Mouse (Mus musculus): ENCODE results near the gene Nrbf2. TPM values are rescaled to one million over a fixed set of nuclear protein-coding genes. Genes with fewer than 3 reads are reported as not detected.

Gene Nrbf2
- polyA plus RNA-seq, 1 experiment from 2014 or later, result 24.2 TPM

- Histone ChIP-seq H3K4me2 (no peak overlapping the region), H3K36me3 (peaks cover 88% of the 10 kb centered on the region), H3K4me1 (peaks cover 6% of the 10 kb centered on the region; the same call in 1 of the 2 replicates), H3K4me3 (no peak overlapping the region), H3K27ac (no peak overlapping the region), H3K27me3 (replicated peaks) (no peaks in the 10 kb centered on the region), H3K9ac (no peak overlapping the region), H3K9me3 (replicated peaks) (no peaks in the 10 kb centered on the region)
- no peak for ATAC-seq
- WGBS (ENCODE audit: insufficient replicate concordance), result 81% methylated on average over 4 of the region's 4 CpGs
Measured at GRCm38 (mm10) chr10:67247145-67247544, 38.0 kb downstream of the Nrbf2 start.

- H3K27ac ChIP-seq, result no peak overlapping the region
- H3K9ac ChIP-seq, result no peak overlapping the region
- WGBS (ENCODE audit: insufficient replicate concordance), result 76% methylated on average over 6 of the region's 6 CpGs
- H3K27me3 ChIP-seq (replicated peaks), result no peaks in the 10 kb centered on the region
- no peak overlapping the region for H3K4me2 ChIP-seq
- no peaks in the 10 kb centered on the region for H3K9me3 ChIP-seq (replicated peaks)
- H3K36me3 ChIP-seq, result peaks cover 77% of the 10 kb centered on the region
- no peaks in the 10 kb centered on the region for H3K4me1 ChIP-seq
- no peak for ATAC-seq
- H3K4me3 ChIP-seq, result no peak overlapping the region
Measured at GRCm38 (mm10) chr10:67230439-67230838, 54.7 kb downstream of the Nrbf2 start.

- H3K4me2 ChIP-seq, result no peak overlapping the region
- H3K36me3 ChIP-seq, result peaks cover 73% of the 10 kb centered on the region
- 83% methylated on average over 14 of the region's 14 CpGs for WGBS (ENCODE audit: insufficient replicate concordance)
- no peaks in the 10 kb centered on the region for H3K9me3 ChIP-seq (replicated peaks)
- H3K4me3 ChIP-seq, result no peak overlapping the region
- no peak overlapping the region for H3K27ac ChIP-seq
- no peak overlapping the region for H3K9ac ChIP-seq
- H3K4me1 ChIP-seq, result no peaks in the 10 kb centered on the region
- no peaks in the 10 kb centered on the region for H3K27me3 ChIP-seq (replicated peaks)
- ATAC-seq, result no peak
Measured at GRCm38 (mm10) chr10:67226543-67226942, 58.6 kb downstream of the Nrbf2 start.

- Histone ChIP-seq H3K36me3 (peaks cover 74% of the 10 kb centered on the region), H3K4me1 (no peaks in the 10 kb centered on the region), H3K4me2 (no peak overlapping the region), H3K27me3 (replicated peaks) (no peaks in the 10 kb centered on the region), H3K4me3 (no peak overlapping the region), H3K27ac (no peak overlapping the region), H3K9me3 (replicated peaks) (no peaks in the 10 kb centered on the region), H3K9ac (no peak overlapping the region)
- no peak for ATAC-seq
- WGBS (ENCODE audit: insufficient replicate concordance), result 58% methylated on average over 7 of the region's 7 CpGs
Measured at GRCm38 (mm10) chr10:67226109-67226508, 59.0 kb downstream of the Nrbf2 start.

- WGBS (ENCODE audit: insufficient replicate concordance), result 83% methylated on average over 6 of the region's 6 CpGs
- Histone ChIP-seq H3K36me3 (peaks cover 72% of the 10 kb centered on the region), H3K27me3 (replicated peaks) (no peaks in the 10 kb centered on the region), H3K4me3 (no peak overlapping the region), H3K4me1 (no peaks in the 10 kb centered on the region), H3K4me2 (no peak overlapping the region), H3K27ac (no peak overlapping the region), H3K9ac (no peak overlapping the region), H3K9me3 (replicated peaks) (no peaks in the 10 kb centered on the region)
- ATAC-seq, result no peak
Measured at GRCm38 (mm10) chr10:67225528-67225927, 59.6 kb downstream of the Nrbf2 start.

- Histone ChIP-seq H3K36me3 (peaks cover 77% of the 10 kb centered on the region), H3K4me3 (no peak overlapping the region), H3K4me1 (no peaks in the 10 kb centered on the region), H3K9me3 (replicated peaks) (no peaks in the 10 kb centered on the region), H3K27ac (no peak overlapping the region), H3K4me2 (no peak overlapping the region), H3K9ac (no peak overlapping the region), H3K27me3 (replicated peaks) (no peaks in the 10 kb centered on the region)
- 63% methylated on average over 3 of the region's 4 CpGs for WGBS (ENCODE audit: insufficient replicate concordance)
- no peak for ATAC-seq
Measured at GRCm38 (mm10) chr10:67223942-67224341, 61.2 kb downstream of the Nrbf2 start.

- 47% methylated on average over 5 of the region's 5 CpGs for WGBS (ENCODE audit: insufficient replicate concordance)
- Histone ChIP-seq H3K4me1 (no peaks in the 10 kb centered on the region), H3K27me3 (replicated peaks) (no peaks in the 10 kb centered on the region), H3K9me3 (replicated peaks) (no peaks in the 10 kb centered on the region), H3K27ac (no peak overlapping the region), H3K36me3 (peaks cover 78% of the 10 kb centered on the region), H3K4me2 (no peak overlapping the region), H3K4me3 (no peak overlapping the region), H3K9ac (no peak overlapping the region)
- ATAC-seq, result no peak
Measured at GRCm38 (mm10) chr10:67221284-67221683, 63.8 kb downstream of the Nrbf2 start.

GRCm38 (mm10) chr10:67220251-67220650 lies 64.9 kb downstream of the Nrbf2 start:
- Histone ChIP-seq H3K4me2 (no peak overlapping the region), H3K36me3 (peaks cover 67% of the 10 kb centered on the region), H3K9ac (no peak overlapping the region), H3K4me3 (no peak overlapping the region), H3K9me3 (replicated peaks) (no peaks in the 10 kb centered on the region), H3K4me1 (no peaks in the 10 kb centered on the region), H3K27me3 (replicated peaks) (no peaks in the 10 kb centered on the region), H3K27ac (no peak overlapping the region)
- 84% methylated on average over 4 of the region's 4 CpGs for WGBS (ENCODE audit: insufficient replicate concordance)
- no peak for ATAC-seq

- 79% methylated on average over 18 of the region's 18 CpGs for WGBS (ENCODE audit: insufficient replicate concordance)
Measured at GRCm38 (mm10) chr10:67218873-67219565, 66.1 kb downstream of the Nrbf2 start.

GRCm38 (mm10) chr10:67216872-67217271 lies 68.2 kb downstream of the Nrbf2 start:
- 79% methylated on average over 3 of the region's 3 CpGs for WGBS (ENCODE audit: insufficient replicate concordance)
- no peaks in the 10 kb centered on the region for H3K9me3 ChIP-seq (replicated peaks)
- H3K4me1 ChIP-seq, result 0 out of 2 replicates have a peak, but pooled peaks cover 5% of the 10 kb centered on the region
- no peak overlapping the region for H3K4me2 ChIP-seq
- ATAC-seq, result no peak
- no peak overlapping the region for H3K27ac ChIP-seq
- H3K4me3 ChIP-seq, result no peak overlapping the region
- peaks cover 46% of the 10 kb centered on the region for H3K36me3 ChIP-seq
- no peaks in the 10 kb centered on the region for H3K27me3 ChIP-seq (replicated peaks)
- no peak overlapping the region for H3K9ac ChIP-seq

More at GRCm38 (mm10) chr10:67218873-67219565, 66.1 kb downstream of the Nrbf2 start:
- no peak for ATAC-seq
- Histone ChIP-seq H3K4me1 (0 out of 2 replicates have a peak, but pooled peaks cover 1% of the 10 kb centered on the region), H3K27ac (no peak overlapping the region), H3K36me3 (peaks cover 57% of the 10 kb centered on the region), H3K4me2 (no peak overlapping the region), H3K27me3 (replicated peaks) (no peaks in the 10 kb centered on the region), H3K9ac (no peak overlapping the region), H3K9me3 (replicated peaks) (no peaks in the 10 kb centered on the region), H3K4me3 (no peak overlapping the region)
